Mouse (Mus musculus): ENCODE measurements around the gene Dhx16. TPM values are rescaled to one million over a fixed set of nuclear protein-coding genes. Genes with fewer than 3 reads are reported as not detected.

Dhx16 gene
- total RNA-seq, 2 experiments from 2014 or later: 72.8 to 87.6 TPM

DNA sequence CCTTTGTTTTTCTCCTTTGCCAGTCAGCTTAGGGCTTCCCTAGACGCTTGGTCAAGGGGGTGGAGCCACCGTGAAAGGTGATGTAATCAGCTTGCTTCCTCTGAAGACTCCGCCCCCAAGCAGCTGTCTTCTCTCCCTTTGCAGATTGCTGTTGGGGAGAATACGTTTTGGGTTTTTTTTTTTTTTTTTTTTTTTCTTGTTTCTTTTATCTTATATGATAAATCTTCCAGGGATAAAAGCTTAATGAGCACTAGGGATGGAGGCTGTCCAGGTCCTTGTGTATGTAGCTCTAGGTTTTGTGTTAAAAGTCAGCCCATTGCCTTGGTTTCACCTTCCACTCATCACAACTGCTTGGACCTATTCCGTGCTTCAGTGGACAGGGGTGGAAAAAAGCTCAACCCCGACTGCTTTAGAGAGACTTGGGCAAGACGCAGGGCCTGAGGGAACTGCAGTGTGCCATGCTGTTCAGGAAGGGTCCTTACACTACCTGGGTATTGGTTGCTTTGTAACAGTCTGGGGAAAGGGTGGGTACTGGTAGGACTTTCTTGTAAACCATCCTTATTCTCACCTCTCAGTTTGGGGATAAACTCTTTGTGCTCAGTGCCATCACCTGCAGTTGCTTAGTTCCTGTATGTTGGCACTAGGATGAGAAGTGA lies 39.6 kb downstream of the Dhx16 start:
- peak; percentile 47 for ATAC-seq (ENCODE audit: poor library complexity, severe bottlenecking)

DNA sequence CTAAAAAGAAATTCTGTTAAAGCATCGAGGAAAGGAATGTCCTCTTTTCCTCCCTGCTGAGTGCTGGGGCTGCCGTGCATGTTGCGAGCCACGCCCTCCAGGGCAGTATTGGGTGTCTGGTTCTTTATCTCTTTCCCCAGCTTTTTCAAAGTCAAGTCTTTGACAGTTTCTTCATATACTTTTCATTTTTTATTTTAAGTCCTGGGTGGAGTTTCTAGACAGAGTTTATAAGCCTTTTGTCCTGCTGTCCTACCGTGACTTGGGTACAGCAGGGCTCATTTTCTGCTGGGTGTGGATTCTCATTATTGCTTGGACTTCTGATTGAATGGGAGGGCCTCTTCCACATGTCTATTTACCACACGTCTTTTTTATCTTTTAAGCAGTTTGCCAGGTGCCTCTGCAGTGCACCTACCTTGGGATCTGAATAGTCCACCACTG lies 40.3 kb downstream of the Dhx16 start:
- ATAC-seq (ENCODE audit: poor library complexity, severe bottlenecking): no peak

DNA sequence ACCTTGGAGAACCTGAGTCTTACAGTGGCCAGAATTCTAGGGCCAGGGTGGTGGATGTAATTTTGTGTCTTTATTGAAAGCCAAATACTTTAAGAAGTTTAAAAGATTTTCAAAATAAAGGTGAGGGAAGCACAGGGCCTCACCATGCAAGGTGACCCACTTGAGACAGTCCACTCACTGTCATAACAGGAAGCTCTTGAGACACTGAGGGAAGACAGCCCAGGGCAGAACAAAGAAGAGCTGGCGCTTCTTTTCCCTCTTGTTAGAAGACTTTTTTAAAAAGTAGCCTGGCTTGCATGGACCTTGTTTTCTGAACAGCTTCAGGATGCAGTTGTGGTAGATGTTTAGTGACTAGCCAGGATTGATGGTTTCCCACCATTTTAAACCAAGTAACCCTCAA lies 40.8 kb downstream of the Dhx16 start:
- ATAC-seq (ENCODE audit: poor library complexity, severe bottlenecking): no peak

DNA sequence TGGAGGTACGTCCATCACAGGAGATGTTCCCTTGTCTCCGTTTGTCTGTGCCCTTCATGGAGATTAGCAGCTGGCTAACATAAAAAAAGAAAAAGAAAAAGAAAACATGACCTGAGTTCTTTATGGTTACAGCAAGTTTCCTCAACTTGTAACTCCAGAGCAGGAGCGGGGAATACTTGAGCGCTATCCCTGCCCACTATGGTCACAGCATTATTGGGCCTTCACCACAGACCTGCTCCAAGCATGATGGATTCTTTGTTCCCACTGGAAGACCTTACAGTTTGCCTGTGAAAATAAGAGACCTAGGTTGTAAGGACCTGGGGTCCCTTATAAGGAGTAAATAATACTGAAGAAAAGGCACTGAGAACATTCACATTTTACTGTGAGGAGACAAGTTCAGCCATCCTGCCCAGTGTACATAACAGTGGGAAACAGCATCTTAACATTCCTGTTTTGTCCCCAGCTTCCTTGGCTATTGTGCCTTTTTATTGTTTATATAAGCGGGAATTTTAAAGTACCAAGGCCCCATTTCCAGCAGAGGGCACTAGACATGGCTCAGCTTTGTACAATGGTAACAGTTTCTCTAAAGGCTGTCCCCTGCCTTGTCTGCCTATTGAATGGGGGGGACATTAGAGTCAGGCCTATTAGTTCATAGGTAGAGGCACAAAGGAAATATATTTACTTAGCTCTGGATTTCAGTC lies 41.4 kb downstream of the Dhx16 start:
- no peak for ATAC-seq (ENCODE audit: poor library complexity, severe bottlenecking)

DNA sequence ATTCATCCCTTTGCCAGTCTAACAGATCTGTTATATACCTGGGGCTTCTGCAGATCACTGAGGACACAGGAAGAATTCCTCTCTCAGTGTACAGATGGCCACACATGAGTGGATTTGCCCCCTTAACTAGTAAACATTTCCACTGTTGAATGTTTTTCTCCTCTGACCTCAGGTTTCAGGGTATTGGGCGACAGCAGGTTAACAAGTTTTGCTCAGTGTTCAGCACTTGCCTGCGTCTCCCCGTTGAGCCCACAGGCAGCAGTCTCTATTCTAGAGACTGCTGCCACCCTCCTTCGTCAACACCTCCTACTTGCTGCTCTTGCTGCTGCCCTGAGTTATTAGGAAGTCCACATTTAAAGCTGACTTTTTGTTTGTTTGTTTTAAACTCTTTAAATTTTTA lies 42.1 kb downstream of the Dhx16 start:
- no peak for ATAC-seq (ENCODE audit: poor library complexity, severe bottlenecking)

DNA sequence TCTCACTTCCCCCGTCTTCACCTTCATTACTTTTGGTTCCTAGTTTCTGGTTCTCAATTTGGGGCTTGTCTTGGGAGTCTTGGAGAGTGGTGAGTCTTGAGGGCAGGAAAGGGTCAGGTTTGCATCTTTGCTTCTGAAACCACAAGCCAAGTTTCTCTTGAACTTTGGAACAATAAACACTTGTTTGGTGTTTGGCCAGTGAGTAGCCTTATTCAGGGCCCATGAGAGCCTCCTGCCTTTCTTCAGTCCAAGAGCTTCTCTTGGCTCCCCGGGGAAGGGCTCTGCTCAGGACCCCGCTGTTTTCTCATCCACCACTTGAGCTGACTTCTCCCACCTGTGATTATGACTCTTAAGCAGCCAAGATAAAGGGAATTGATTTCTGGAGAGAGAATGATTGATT lies 42.9 kb downstream of the Dhx16 start:
- no peak for ATAC-seq (ENCODE audit: poor library complexity, severe bottlenecking)

DNA sequence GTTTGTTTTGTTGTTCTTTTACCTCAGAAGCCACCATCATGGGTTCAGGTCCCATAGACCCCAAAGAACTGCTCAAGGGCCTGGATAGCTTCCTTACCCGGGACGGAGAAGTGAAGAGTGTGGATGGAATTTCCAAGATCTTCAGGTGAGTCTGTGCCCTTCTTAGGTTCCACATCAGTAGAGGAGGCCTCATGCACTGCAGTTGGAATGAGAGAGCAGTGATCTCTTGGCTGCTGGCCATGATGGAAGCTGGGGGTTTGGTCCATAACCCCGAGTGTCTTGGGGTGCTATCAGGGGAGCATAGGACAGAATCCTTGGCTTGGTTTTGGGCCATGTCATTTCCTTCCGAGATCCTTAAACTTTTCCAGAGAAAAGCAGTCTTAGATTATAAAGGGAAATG lies 43.7 kb downstream of the Dhx16 start:
- ATAC-seq (ENCODE audit: poor library complexity, severe bottlenecking): no peak

DNA sequence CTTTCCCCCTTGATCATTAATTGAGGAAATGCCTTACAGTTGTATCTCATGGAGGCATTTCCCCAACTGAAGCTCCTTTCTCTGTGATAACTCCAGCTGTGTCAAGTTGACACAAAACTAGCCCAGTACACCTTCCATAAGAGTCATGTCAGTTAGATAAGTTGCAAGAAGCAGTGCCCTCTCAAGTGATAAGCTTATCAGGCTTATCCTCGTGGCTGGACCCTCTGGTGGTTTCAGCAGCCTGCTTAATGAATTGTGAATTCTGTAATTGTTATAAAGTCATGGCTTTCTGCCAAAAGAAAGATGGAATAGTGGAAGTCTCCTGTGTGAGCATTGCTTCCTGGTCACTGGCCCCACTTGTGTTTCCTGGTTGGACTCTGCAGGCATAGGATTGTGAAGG lies 47.9 kb downstream of the Dhx16 start:
- no peak for ATAC-seq (ENCODE audit: poor library complexity, severe bottlenecking)

DNA sequence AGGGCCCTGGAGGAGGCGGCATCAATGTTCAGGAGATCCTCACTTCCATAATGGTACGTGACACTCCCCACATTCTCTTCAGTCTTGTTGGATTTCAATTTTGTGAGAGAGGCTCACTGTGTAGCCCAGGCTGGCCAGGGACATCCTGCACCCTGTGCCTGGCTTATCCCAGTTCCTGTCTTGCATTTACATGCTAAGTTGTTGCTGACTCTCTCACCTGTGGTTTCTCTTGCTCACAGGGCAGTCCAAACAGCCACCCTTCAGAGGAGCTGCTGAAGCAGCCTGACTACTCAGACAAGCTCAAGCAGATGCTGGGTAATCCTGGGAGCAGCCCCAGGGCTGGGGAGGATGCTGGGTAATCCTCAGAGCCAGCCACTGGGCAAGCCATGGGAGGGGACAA lies 49.9 kb downstream of the Dhx16 start:
- no peak for ATAC-seq (ENCODE audit: poor library complexity, severe bottlenecking)

DNA sequence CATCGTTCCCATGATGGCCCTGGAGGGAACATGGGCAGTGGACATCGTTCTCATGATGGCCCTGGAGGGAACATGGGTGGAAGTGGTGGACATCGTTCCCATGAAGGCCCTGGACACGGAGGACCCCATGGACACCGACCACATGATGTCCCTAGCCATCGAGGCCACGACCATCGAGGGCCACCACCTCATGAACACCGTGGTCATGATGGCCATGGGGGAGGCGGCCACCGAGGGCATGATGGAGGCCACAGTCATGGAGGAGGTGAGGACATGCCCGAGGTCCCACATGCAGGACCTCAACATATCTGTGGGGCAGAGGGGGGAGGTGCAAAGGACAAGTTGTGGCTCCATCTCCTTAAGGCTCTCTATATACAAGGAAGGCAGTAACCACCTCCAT lies 51.0 kb downstream of the Dhx16 start:
- ATAC-seq (ENCODE audit: poor library complexity, severe bottlenecking): no peak

DNA sequence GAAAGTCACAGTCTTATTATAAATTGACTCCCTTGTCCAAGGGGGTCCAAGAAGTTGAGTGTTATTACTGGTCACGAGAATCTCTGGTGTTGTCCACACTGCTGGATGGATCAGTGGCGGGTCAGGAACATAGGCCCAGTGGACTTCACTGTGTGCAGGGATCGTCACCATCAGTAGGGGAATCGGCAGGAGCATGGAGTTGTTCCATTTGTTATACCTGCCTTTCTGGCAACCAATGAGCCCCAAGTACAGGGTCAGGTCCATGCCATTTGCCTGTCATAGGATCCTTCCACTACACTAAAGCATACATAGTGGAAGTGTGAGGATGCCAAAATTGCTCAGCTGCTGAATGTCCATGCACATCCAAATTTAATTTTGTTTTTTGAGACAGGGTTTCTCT lies 53.0 kb downstream of the Dhx16 start:
- no peak for ATAC-seq (ENCODE audit: poor library complexity, severe bottlenecking)

DNA sequence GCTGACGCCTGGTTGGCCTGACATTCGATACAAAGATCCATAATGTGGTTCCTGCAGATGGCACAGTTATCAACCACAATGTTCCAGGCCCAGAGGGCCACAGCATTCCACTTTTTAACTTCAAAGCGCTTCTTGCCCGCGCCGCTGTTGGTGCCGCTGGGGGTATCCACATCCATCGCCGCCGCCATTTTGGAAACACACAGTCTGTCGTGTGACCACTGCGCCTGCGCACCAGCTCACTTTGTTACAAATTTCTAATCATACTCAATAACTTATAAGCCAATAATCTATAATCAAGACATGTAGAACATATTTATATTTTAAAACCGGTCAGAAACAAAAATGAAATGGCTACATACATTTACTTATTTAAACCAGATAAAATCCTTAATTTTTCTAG lies 56.1 kb downstream of the Dhx16 start:
- ATAC-seq (ENCODE audit: poor library complexity, severe bottlenecking): peak; percentile 87

DNA sequence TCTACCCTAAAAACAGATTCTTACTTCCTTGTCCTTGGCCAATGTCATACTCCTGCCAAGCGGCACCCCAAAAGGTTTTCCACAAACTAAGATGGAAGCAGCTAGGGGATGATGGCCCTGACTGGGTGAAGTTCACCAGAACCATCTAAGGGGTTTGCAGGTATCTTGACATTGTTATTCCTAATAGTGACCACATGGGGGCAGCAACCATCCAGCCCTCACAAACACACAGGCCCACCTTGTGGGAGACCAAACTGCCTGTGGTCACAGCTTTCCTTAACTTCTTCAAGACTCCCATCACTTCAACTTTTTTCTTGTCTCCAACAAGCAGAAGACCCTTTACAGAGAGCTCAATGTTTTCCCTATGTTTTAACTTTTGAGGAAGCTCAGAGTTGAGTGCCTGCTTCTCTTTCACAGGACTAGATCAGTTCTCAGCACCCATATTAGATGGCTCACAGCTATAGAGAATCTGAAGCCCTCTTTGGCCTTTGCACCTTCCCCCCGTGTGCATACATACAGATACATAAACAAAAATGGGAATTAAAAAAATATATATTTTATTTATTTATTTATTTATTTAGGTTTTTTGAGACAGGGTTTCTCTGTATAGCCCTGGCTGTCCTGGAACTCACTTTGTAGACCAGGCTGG lies 58.2 kb downstream of the Dhx16 start:
- peak; percentile 91 for ATAC-seq (ENCODE audit: poor library complexity, severe bottlenecking)

DNA sequence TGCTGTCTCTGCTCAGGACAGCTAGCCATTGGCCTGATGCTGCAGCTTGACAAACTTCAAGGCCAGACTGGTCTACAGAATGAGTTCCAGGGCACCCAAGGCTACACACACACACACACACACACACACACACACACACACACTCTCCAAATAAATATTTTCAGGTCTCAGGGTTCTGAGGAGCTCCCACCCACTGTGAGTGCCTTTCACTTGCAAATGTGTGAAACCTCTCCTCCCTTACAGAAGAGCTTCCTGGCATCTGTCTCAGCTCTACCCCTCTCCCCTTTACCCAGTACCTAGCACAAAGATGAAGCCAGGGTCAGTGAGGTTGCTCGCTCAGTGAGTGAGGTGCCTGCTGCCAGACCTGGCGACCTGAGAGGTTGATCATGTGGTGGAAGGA lies 59.5 kb downstream of the Dhx16 start:
- ATAC-seq (ENCODE audit: poor library complexity, severe bottlenecking): no peak

DNA sequence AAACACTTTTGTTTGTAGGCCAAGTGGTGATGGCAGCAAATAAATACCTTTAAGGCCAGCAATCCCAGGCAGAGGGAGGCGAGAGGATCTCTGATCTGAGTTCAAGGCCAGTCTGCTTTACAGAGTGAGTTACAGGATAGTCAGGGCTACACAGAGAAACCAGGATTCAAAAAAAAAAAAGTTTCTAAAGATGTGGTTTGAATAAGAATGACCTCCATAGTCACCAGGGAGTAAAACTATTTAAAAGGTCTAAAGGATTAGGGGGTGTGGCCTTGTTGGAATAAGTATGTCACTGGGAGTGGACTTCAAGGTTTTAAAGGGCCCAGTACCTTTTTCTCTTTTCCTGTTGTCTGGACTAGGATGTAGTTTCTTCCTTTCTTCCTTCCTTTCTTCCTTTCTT lies 60.3 kb downstream of the Dhx16 start:
- ATAC-seq (ENCODE audit: poor library complexity, severe bottlenecking): no peak

Other genes starting within 250 kb of the Dhx16 start
- not detected in 2 replicates for gene Mucl3, start 236.1 kb upstream of the Dhx16 start, total RNA-seq (2015)
- gene Mucl3, start 236.1 kb upstream of the Dhx16 start, total RNA-seq (2017): not detected in 2 replicates
- gene Vars2, start 212.2 kb upstream of the Dhx16 start, total RNA-seq (2015): 2.1 and 5.3 TPM in 2 replicates
- gene Vars2, start 212.2 kb upstream of the Dhx16 start, total RNA-seq (2017): 3.3 and 16.9 TPM in 2 replicates
- 13.4 and 15.1 TPM in 2 replicates for gene Gtf2h4, start 206.1 kb upstream of the Dhx16 start, total RNA-seq (2015)
- gene Gtf2h4, start 206.1 kb upstream of the Dhx16 start, total RNA-seq (2017): 10.6 and 14.9 TPM in 2 replicates
- gene Ddr1, start 175.2 kb upstream of the Dhx16 start, total RNA-seq (2015): 0.91 and 1.0 TPM in 2 replicates
- 0.49 and 1.0 TPM in 2 replicates for gene Ddr1, start 175.2 kb upstream of the Dhx16 start, total RNA-seq (2017)
- 21.1 and 22.8 TPM in 2 replicates for gene Ier3, start 58.1 kb upstream of the Dhx16 start, total RNA-seq (2015)
- 15.7 and 20.5 TPM in 2 replicates for gene Ier3, start 58.1 kb upstream of the Dhx16 start, total RNA-seq (2017)
- 73.5 and 95.0 TPM in 2 replicates for gene Flot1, start 56.6 kb upstream of the Dhx16 start, total RNA-seq (2015)
- gene Flot1, start 56.6 kb upstream of the Dhx16 start, total RNA-seq (2017): 124 and 127 TPM in 2 replicates
- gene Tubb5, start 41.5 kb upstream of the Dhx16 start, total RNA-seq (2015): 649 TPM in 2 replicates
- 751 and 811 TPM in 2 replicates for gene Tubb5, start 41.5 kb upstream of the Dhx16 start, total RNA-seq (2017)
- 37.6 and 62.8 TPM in 2 replicates for gene Mdc1, start 38.3 kb upstream of the Dhx16 start, total RNA-seq (2015)
- 17.3 and 18.6 TPM in 2 replicates for gene Mdc1, start 38.3 kb upstream of the Dhx16 start, total RNA-seq (2017)
- gene Nrm, start 18.5 kb upstream of the Dhx16 start, total RNA-seq (2015): 88.5 and 114 TPM in 2 replicates
- gene Nrm, start 18.5 kb upstream of the Dhx16 start, total RNA-seq (2017): 80.1 and 82.8 TPM in 2 replicates
- 153 and 167 TPM in 2 replicates for gene Ppp1r18, start 14.2 kb upstream of the Dhx16 start, total RNA-seq (2015)
- gene Ppp1r18, start 14.2 kb upstream of the Dhx16 start, total RNA-seq (2017): 64.0 and 78.1 TPM in 2 replicates
- gene 2310061I04Rik, start 17.6 kb downstream of the Dhx16 start, total RNA-seq (2015): 28.4 and 31.8 TPM in 2 replicates
- gene 2310061I04Rik, start 17.6 kb downstream of the Dhx16 start, total RNA-seq (2017): 3.5 and 9.8 TPM in 2 replicates
- gene Atat1, start 30.3 kb downstream of the Dhx16 start, total RNA-seq (2015): 8.7 and 10.1 TPM in 2 replicates
- gene Atat1, start 30.3 kb downstream of the Dhx16 start, total RNA-seq (2017): 5.2 and 7.6 TPM in 2 replicates
- 29.2 and 35.9 TPM in 2 replicates for gene Mrps18b, start 36.6 kb downstream of the Dhx16 start, total RNA-seq (2015)
- gene Mrps18b, start 36.6 kb downstream of the Dhx16 start, total RNA-seq (2017): 25.0 and 28.9 TPM in 2 replicates
- gene Ppp1r10, start 36.6 kb downstream of the Dhx16 start, total RNA-seq (2015): 82.4 and 93.7 TPM in 2 replicates
- 131 and 157 TPM in 2 replicates for gene Ppp1r10, start 36.6 kb downstream of the Dhx16 start, total RNA-seq (2017)
- 31.8 and 32.7 TPM in 2 replicates for gene Abcf1, start 89.9 kb downstream of the Dhx16 start, total RNA-seq (2015)
- 101 and 128 TPM in 2 replicates for gene Abcf1, start 89.9 kb downstream of the Dhx16 start, total RNA-seq (2017)
- gene Gnl1, start 100.0 kb downstream of the Dhx16 start, total RNA-seq (2015): 5.0 and 6.4 TPM in 2 replicates
- gene Gnl1, start 100.0 kb downstream of the Dhx16 start, total RNA-seq (2017): 11.3 and 13.9 TPM in 2 replicates
- 7.5 and 8.9 TPM in 2 replicates for gene Prr3, start 100.4 kb downstream of the Dhx16 start, total RNA-seq (2015)
- 2.8 and 8.5 TPM in 2 replicates for gene Prr3, start 100.4 kb downstream of the Dhx16 start, total RNA-seq (2017)
- gene H2-T24, start 140.7 kb downstream of the Dhx16 start, total RNA-seq (2015): 19.5 and 20.8 TPM in 2 replicates
- 85.4 and 88.2 TPM in 2 replicates for gene H2-T24, start 140.7 kb downstream of the Dhx16 start, total RNA-seq (2017)
- 211 and 216 TPM in 2 replicates for gene H2-T23, start 153.0 kb downstream of the Dhx16 start, total RNA-seq (2015)
- 185 and 224 TPM in 2 replicates for gene H2-T23, start 153.0 kb downstream of the Dhx16 start, total RNA-seq (2017)
- 43.2 and 44.4 TPM in 2 replicates for gene H2-T22, start 162.9 kb downstream of the Dhx16 start, total RNA-seq (2015)
- 51.9 and 56.1 TPM in 2 replicates for gene H2-T22, start 162.9 kb downstream of the Dhx16 start, total RNA-seq (2017)
- gene Gm6034, start 163.1 kb downstream of the Dhx16 start, total RNA-seq (2015): not detected in 2 replicates
- gene Gm6034, start 163.1 kb downstream of the Dhx16 start, total RNA-seq (2017): not detected in 2 replicates
- gene Gm11127, start 178.6 kb downstream of the Dhx16 start, total RNA-seq (2015): not detected in 2 replicates
- gene Gm11127, start 178.6 kb downstream of the Dhx16 start, total RNA-seq (2017): not detected in 2 replicates
- gene Gm19684, start 241.9 kb downstream of the Dhx16 start, total RNA-seq (2015): 0.62 TPM in 1 of 2 replicates, not detected in the other
- 0.12 and 0.15 TPM in 2 replicates for gene Gm19684, start 241.9 kb downstream of the Dhx16 start, total RNA-seq (2017)
- gene Gm7030, start 249.6 kb downstream of the Dhx16 start, total RNA-seq (2015): not detected in 2 replicates
- not detected in 2 replicates for gene Gm7030, start 249.6 kb downstream of the Dhx16 start, total RNA-seq (2017)

All from megakaryocyte, adult 5-6 weeks (primary cell).